Mouse (Mus musculus) hindlimb bud, embryonic 11.5 days (tissue): ENCODE data around the gene Saa3.
A peak's percentile ranks its signal among the peaks of the same experiment; 100 is the strongest.
"Not testable (repeated sequence)": the region's sequence is repeated elsewhere in the genome, so short reads cannot be mapped to it uniquely, and the experiment has no call there.

ENCODE experiments used
- DNase-seq: peaks from one replicate; pipeline ENCODE4 v3.0.0-alpha.2; 2012; ENCODE audit warnings: low read depth, low spot score; ENCODE audit errors: extremely low spot score

Saa3 gene

DNA sequence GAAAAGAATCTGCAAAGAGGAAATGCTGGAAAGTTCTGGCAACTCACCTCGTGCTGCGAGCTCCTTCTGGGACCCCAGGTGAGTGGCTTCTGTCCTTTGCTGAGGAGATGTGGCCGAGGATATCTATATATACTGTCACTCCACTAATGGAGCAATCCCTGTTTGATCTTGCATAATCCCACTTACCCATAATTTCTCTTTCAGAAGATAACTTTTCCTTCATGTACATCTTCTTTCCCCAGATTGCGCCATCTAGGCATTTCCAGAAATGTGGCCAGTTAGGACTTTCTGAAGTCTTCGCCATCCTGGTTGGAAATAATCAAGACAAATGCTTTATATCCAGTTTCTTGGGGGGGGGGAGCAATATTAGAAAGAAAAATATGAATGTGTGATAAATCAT lies at the start of gene Saa3:
TSS of gene Saa3 (minus strand) at position 101 of the 400 bp plus-strand sequence.
- no peak for DNase-seq

DNA sequence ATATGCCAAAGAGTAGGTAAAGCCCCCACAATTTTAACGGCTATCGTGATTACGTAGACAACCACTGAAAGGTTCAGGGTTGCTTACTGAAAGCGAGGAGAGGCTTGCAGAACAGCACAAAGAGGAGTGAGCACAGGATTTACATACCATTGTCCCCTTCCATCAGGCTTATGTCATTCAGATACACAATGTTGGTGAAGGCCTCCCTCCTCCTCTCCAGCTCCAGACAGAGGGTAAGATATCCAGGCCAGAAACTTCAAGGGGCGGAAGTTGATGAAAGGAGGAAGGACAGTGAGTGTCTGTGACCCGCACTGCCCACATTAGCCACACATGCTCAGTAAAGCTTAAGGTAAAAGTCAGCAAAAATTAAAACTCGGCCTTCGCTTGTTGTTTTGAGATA lies 49.2 kb upstream of the Saa3 start:
- DNase-seq = no peak

DNA sequence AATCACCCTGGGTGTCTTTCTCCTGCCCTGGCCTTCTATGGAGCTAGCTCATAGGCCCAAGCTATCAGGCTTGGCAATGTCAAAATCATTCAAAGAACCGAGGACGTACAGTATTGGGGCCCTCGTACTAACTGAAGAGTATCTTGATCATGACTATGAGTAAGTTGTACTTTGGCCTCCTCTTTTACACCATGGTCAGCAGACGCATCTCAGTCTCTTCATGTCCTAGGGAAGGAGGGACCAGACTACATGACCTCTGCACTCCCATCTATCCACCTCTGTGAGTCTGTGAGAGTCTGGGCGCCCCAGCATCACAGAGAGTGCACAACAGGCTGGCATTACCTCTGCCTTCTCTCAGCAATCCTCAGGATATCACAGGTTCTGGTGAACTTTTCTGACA lies 47.1 kb upstream of the Saa3 start:
- DNase-seq = no peak

DNA sequence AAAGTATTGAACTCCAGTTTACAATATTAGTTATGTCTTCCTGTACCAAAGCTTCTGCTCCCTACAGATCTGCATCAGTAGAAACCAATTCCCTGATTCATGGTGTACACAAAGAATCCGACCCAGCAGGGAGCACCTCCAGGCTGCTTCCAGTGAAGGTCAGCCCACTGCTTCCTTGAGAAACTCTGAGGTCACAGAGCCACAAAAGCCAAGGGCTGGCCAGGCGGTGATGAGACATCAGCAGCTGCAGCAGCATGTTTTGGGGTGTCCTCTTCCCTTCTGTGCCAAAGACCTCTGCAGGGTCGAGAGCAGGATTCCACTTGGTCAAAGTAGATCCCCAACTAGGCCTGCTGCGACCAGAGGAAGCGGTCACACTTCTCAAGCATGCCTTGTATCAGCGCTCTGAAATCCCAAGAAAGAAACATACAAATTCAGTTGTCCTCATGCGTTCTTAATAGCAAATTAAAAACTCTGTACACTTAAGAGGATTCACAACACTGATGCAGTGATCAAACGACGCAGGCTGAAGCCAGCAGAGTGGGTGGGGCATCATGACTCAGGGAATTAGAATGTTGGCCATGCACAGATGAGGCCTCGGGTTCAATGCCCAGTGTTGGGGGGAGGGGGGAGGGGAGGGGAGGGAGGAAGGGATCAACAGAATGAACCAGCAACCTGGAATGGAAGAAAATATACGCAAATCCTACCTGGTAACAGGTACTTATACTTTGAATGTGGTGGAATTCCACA lies 45.7 kb upstream of the Saa3 start:
- no peak for DNase-seq

DNA sequence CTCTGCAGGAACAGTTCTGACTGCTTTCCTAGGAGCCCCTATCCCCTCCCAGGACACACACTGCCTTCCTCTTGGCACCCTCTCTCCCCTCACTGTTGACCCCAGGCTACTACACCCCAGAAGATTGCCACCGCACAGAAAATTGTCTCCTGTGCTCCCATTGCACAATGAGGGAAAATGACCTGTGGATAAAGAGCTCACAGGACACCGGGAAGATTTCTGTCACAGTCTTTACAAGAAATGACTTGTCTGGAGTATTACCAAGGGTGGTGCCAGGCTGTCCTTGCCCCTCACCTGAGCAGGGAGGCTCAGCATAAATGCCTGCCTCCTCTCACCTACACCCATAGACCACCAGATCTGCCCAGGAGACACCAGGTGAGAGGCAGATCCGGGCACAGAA lies 36.0 kb upstream of the Saa3 start, which contains the start of gene Saa2:
TSS of gene Saa2 (plus strand) at position 301 of the 400 bp plus-strand sequence.
- DNase-seq = no peak

DNA sequence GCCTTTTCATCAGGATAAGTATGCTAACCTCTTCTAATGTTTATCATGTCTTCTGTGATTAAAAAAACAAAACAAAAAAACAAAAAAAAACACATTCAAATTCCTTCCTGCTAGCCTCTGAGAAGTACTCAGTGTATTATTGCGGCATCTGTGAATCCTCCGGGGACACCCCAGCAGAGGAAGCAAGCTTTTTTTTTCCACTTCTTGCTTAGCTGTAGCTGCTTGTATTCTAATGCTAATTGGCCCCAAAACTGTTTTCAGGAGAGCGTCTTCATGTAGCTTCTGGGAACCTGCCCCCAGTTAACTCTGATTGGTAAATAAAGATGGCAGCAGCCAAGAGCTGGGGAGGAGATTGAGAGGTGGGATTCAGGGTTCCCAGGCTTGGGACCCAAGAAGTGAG lies 33.0 kb upstream of the Saa3 start:
- DNase-seq = no peak

DNA sequence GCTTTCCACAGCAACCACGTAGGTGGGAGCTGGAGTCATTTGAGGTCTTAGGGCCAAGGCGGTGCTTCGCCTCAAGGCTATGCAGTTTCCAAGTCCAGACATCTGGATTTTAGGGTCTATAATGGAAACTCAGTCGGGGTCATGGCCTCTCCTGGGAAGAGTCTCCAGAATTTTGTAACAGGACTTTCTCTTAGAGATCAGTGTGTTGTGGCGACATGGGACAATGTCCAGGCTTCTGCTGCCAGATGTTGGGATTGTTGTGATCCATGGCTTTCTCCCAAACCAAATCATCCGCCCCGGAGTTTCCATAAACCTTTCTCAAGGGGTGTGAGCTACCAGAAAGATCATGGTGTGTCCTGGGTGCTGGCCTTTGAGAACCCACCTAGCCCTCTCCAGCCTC lies 30.9 kb upstream of the Saa3 start:
- no peak for DNase-seq

DNA sequence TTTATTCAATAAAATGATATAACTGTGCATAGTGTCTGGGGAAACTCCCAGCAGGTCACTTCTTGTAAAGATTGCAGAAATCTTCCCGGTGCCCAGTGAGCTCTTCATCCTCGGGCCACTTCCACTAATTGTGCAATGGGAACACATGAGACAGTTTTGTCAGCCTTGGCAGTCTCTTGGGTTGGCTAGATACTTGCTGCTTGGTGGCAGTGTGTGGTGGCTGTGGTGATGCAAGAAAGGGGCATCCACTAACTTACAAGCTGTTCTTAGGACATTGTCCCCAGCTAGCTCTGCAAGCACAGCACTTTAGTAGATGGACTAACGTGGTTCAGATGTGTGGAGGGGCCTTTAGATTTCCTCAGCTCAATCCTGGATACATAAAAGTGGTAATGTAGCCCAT lies 30.3 kb upstream of the Saa3 start:
- DNase-seq = no peak

DNA sequence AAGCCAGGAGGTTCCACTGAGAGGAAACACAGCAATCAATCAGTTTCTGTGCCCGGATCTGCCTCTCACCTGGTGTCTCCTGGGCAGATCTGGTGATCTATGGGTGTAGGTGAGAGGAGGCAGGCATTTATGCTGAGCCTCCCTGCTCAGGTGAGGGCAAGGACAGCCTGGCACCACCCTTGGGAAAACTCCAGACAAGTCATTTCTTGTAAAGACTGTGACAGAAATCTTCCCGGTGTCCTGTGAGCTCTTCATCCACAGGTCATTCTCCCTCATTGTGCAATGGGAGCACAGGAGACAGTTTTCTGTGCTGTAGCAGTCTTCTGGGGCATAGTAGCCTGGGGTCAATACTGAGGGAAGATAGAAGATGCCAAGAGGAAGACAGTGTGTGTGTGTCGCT lies 27.4 kb upstream of the Saa3 start, which contains the start of gene Saa1:
TSS of gene Saa1 (minus strand) at position 101 of the 400 bp plus-strand sequence.
- not testable (repeated sequence) for DNase-seq

DNA sequence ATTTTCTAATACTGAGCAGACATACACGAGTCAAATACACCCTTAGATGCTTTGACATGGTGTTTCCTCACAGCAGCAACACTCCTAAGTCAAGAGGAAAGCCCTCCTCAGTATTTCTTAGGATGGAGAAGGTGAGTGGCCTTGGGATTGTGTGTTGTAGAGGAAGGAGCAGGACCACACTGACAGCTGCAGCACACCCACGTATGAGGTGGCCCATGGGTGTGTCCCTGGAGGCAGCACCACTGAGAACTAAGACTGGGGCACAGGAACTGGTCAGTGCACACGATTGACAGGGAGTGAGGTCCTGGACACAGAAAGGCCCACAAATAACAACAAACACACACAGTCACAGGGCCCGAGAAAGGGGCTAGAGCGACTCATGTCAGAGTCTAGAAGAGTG lies 24.5 kb upstream of the Saa3 start:
- DNase-seq = not testable (repeated sequence)

DNA sequence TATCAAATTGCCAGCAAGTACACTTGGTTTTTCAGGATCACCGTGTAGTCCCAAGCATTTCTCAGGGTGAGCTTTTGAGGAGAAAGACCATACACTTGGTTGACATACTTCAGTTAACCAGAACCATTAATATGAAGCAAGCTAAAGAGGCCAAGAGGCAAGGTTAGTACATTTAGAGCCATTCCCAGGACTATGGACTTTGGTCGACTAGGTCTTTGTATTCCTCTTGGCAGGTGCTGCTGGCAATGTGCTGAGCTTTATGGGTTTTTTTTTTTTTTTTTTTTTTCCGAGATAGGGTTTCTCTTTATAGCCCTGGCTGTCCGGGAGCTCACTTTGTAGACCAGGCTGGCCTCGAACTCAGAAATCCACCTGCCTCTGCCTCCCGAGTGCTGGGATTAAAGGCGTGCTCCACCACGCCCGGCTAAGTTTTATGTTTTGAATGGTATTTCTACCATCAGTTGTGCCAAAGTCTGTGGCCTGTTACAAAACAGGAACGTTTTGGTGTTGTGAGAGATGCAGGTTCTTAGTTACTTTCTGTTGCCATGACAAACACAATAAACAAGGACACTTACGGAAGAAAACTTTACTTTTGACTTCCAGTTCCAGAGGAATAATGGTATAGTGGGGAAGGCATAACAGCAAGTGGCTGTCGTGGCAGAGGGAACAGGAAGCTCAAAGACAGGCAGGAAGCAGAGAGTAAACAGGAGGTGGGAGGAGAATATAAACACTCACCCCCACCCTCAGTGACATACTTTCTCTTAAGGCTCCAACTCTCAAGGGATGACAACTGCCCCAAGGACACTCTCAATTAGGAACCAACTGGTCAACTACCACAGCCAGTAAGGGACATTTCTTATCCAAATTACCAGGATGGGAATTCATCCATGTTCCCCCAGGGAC lies 23.3 kb upstream of the Saa3 start:
- DNase-seq = no peak

DNA sequence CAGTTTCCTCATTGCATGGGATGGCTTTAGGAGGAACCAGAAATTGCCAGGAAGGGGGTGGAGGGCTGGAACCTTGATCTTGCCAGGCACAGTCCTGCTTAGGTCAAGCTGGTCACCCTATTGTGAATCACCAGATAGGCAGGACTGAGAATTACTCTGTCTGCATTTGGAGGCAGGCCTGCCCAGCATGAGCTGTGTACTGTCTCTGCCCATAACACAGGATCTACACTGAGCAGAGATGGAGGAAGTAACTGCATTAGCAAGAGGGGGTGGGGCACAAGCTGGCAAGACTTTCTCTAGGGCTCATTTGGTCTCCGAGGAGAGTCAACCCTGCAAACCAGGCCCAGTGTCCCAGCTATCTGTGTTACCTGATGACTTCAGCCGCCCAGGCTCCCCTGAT lies 19.5 kb upstream of the Saa3 start:
- DNase-seq = no peak

DNA sequence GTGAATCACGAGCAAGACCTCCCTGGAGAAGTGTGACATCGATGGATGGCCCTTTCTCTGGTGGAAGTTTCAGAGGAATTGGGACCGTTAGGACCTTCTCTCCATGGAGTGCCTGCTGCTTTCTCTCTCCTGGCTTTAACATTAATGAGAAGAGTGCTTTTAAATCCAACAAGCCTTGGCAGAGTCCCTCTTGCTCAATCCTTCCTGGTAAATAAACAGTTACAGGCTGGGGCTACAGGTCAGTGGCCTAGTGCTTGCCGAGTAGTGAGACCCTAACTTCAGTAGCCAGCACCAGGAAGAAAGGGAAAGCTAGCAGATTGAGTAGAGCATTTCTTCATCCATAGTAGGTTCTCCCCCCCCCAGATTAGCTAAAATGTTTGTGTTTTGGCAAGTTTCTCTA lies 17.0 kb upstream of the Saa3 start, which contains the start of gene Saa4:
TSS of gene Saa4 (minus strand) at position 146 of the 400 bp plus-strand sequence.
- no peak for DNase-seq

DNA sequence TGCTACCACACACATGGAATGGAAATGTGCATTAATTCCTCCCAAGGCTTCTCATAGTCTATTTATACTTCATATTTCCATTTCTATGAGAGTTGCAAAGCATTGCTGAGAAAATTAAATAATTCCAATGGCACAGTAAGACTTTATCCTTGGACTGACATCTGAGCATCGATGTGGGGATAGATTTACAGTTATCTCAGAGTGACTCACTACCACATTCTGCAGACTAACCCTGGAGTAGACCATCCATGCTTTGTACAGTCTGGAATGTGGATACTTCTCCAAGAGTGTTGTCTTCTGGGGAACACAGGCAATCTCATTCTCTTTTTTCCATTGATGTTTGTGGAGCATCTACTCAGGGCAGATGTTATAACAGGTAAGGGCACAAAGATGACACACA lies 12.1 kb upstream of the Saa3 start:
- DNase-seq = no peak

DNA sequence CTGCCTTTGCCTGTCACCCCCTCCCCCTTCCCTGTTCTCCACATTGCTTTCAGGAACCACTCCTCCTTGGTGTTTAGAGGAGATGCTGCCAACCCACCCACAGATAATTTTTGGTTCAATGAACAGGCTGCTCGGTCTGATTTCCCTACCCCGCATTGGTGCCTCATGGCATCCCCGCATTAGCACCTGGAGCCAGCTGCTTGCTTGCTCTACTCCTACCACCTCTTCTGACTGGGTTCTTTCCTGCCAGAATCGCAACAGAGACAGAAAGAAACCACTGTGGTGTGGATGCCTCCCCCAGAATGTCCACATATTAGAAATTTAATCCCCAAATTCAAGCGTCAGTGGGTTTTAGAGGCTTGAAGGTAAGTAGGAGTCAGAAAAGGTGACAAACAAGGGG lies 8.9 kb upstream of the Saa3 start:
- DNase-seq = no peak

DNA sequence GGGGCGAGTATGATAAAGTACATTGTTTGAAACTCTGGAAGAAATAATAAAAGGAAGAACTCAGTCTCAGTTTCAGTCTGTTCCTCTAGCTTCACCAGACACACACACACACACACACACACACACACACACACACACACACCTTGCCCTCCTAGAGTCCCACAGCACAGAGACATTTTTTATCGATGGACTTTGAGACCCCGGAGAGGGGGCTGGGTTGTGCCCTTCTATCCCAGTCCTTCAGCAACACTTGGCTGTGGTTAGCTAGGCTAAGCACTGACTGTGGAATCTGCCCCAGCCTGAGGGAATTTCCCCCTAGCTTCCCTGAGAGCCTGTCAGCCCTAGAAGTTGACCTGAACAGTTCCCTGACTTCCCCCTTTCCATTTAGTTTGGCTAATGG lies 8.3 kb upstream of the Saa3 start:
- DNase-seq = no peak

DNA sequence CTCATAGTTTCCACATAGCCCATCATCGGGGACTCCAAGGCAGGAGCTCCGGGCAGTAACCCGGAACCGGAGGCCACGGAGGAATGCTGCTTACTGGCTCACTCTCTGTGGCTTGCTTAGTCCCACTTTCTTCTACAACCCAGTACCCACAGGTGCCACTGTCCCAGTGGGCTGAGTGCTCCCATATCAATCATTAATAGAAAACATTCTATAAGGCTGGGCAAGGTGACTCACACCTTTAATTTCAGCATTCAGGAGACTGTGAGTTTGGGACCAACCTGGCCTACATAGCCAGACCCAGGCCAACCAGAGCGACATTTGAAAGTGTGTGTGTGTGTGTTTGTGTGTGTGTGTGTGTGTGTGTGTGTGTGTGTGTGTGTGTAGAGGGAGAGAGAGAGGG lies 7.9 kb upstream of the Saa3 start:
- DNase-seq = no peak

DNA sequence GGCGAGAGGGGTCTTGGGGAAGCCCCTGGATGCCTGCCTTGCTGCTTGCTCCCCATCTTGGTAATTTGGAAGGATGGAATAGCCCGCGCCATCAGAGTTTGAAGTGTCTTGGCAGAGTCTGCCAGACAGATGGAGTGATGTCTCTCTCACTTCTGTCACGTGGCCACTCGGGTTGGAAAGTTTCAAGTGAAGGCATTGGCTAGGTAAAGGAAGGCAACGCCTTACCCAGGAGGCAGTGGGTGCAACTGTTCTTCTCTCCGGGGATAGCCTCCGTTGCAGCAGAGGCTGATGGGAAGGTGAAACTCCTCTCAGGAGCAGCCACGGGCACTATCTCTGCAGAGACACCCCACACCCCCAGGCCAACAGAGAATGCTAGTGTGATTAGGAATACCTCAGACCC lies 5.0 kb upstream of the Saa3 start:
- DNase-seq = no peak

DNA sequence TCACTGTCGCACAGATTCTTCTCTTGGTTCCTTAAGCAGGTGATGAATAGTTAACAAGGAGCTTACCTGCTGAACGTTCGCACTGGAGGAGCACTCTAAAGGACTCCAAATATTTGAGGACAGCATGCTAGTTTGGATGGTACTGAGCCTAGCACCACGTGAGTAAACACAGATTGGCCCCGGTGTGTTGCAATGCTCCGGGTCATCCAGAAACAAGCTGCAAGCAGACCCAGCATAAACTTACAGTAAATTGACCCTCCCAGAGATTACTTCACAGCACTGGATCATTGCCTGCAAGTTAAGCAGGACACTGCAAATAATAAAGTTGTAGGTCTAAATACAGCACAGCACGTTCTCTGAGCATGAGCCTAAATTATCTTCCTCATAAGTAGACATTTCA lies 4.0 kb upstream of the Saa3 start:
- DNase-seq = no peak

DNA sequence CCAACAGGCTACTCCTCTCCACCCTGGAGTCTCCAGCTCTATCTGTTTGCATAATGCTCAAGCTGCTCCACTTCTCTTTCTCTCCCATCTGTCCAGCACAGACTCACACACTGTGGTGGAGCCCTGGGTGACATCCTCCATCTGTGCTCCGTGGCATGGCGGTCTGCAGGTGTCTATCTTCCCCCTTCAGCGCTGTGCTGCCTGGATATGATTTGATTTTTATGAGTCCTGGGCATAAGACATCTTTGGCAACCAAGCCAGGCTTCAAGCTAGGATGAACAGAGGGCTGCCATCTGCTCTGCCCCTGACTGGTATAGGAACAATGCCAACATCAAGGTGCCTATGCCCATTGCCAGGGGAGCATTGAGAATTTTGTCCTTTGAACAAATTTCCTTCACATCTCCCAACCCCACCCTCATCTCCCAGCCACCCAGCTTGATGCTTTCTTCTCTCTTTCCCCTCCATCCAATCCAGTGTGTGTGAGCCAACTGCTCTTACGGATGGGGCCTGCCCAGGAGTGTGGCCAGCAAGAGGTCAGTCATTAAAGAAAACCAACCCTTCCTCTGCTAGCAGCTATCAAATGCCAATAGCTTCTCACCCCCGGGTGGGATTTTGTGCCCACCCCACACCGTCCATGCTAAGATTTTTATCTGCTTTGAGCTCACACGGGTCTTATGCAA lies 3.2 kb upstream of the Saa3 start:
- no peak for DNase-seq

DNA sequence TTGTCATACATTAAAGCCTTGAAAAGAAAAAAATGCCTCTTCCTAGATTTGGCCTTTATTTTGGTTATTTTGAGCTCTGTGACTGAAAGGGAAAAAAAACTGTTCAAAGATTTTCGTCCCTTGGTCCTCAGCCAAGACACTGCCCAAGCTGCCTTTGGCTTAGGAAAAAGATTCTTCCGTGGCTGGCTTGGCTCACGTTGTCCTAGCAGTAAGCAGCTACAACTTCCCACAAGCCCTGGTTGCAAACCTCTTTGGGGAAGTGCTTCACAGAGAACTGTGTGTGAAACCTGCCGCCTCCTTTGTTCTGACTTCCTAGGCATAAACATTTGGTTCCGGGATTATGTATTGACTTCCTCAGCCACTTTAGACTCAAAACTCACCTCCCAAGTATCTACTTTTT lies 1.4 kb upstream of the Saa3 start:
- no peak for DNase-seq

DNA sequence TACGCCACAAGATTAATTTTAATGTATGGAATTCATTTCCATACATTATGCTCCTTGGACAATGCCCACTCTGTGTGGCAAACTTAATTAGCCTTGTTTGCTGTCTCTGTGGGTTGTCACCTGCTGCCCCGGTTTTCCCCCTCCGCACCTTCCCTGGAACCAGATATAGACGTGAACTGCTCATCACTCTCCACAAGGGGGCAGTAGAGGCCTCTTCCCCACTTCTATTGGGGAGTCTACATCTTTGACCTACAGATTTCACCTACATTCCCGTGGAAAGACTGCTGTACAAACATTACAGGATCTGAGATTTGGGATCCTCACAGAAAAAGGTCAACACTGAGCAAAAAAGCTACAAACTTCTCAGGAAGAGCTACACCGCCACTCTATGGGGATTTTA lies 982 bp downstream of the Saa3 start:
- DNase-seq = peak; percentile 35
